Mouse (Mus musculus) embryo, embryonic 11.5 days (tissue): ENCODE data around the gene Nfkbiz.
"Not testable (repeated sequence)": the region's sequence is repeated elsewhere in the genome, so short reads cannot be mapped to it uniquely, and the experiment has no call there.

Experiments used
- DNase-seq: peaks from one replicate; pipeline ENCODE4 v3.0.0-alpha.2; 2012; ENCODE audit warnings: low read depth, low spot score

Nfkbiz gene

DNA sequence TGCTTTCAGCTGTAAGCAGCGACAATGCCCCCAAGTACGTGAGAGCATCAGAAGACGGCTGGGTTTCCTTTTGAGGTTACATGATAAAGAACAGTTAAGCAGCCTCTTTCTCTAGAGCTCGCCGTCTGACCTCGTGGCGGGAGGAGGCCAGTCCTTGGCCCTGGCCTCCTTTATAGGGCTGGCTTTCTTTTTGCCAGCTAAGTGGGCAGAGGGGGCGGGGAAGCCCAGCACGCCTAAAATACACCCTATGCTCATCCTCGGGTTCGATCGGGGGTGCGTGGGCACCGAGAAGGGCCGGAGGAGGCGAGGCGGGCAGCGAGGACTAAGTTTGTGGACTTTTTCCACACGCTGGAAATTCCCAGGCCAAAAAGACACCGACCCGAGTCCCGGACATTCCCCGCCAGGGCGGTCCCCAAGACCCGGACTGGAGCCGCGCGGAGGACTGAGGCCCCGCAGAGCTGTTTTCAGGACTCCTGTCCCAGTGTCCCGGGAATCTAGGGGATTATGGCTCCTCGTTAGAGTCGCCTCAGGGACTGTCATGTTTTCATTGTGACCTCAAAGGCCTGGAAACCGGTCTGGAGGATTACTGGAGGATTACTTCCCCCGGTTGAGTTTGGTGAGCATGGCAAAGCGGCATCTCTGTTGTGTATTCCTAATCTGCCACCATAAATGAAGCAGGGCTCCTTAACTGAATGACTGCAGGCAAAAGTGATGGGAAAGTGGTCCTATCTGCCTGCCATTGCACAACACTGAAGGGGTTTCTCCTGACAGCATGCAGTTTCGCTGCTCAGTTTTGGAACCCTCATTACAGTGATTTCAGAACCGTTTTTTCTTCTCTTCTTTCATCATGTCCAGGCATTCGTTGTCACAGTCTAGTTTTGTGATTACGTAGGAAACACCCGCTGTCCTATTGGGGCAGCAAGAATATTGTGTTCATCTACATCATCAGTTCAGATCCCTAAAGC lies at the start of gene Nfkbiz:
Gene Nfkbiz (minus strand): TSS at position 390 of the 965 bp plus-strand sequence.
- peak; percentile 67 for DNase-seq

DNA sequence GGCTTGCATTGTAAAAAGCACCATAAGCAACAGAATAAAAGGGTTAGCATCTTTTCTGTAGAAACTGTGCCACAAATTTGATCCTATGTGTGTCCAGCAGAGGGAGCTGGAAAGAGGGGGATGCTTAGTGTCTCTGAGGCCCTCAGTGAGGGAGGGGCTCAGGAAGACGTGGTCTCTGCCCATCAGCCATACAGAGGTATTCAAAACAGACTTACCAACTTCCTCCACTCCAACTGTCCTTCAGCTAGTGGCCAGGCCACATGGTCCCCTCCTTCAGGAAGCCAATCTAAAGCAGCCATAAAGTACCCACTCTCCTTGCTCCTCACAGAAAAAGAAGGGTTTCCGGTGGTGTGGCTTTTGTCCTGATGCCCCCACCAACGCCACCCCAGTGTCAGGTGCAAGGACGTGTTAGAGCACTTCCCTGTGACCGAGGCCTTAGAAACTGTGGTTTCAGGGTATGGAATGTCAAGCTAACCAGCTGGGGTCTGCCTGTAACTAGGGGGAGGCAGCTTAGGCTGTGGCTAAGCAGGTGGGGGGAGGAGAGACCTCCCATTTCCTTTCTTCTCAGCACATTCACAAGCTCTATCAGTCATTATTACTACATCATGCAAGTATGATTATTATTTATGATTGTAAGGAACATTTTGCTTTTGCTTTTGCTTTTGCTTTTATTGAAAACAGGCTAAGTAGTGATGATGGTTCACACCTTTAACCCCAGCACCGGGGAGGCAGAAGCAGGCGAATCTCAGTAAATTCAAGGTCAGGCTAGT lies 49.3 kb upstream of the Nfkbiz start:
- DNase-seq: no peak

DNA sequence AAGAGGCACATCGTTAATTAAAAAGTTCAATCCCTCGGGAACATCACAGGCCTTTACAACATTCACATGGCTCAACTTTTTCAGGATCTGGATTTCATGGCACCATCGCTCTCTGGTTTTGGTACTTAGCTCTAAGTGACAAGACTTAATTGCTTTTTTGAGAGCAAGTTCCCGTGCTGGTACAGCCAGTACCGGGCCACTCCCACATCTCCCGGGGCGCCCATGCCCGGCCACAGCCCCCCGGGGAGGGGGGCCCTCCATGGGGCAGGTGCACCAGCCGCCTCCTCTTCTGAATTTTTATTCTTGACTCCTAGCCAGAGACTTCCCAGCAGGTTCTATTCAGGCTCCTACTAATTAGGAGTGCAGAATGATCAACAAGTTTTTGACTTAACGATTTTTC lies 45.5 kb upstream of the Nfkbiz start:
- no peak for DNase-seq

DNA sequence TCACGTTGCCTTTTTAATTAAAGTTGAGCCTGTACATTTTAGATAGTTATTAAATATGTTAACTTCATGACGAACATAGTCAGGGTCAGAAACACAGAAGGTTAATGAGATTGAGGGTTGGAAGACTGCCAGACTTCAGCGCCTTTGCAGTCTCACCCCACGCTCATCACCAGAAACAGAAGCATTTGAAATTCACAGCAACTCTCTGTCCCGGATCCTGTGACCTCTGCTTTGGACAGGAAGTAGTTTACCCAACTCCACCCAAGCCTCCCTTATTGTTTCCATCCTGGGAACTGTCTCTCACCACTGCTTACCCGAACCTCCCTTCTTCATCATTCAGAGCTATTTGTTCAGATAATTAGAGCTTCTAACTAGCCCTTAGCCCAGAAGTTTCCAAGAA lies 37.3 kb upstream of the Nfkbiz start:
- no peak for DNase-seq

DNA sequence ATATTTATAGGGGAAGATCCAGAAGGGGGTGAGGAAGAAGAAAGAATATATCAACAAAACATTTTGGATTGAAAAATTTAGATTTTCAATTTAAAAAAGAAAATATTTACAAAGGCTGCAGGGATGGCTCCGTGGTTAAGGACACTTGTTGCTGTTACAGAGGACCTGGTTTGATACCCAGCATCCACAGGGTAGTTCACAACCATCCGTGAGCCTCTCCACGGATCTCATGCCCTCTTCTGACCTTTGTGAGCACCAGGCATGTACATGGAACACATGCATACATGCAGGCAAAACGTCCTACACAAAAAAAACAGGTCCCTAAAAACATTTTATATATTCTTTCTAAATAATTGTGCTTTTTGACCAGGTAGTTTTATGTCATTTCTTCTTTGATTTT lies 25.1 kb upstream of the Nfkbiz start:
- no peak for DNase-seq

DNA sequence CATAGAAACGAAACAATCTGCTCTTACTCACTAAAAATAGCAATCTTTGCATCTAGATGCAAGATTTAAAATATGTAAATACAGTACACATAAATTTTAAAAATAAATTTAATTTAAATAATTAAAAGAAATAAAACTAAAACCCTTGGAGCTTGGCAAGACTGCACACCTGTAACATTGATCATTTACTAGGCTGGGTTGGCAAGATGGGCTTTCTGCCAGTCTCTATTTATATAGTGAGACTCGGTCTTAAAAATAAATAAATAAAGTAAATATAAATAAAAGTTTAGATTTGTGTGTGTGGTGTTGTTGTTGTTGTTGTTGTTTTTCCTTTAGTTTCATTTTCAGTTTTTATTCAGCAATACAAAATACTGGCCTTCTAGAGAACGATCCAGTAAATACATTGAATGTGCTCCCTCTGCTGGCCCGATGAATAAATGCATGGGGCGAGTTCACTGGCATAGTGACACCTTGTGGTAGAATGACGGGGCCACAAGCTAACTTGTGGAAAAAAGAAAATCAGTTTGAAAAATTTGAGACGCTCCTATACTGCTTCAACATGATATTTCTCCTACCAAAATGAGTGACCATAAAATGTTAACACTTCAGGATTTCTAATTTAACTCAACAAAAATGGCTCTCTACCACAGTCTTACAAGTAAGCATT lies 24.6 kb upstream of the Nfkbiz start:
- DNase-seq: peak; percentile 34

DNA sequence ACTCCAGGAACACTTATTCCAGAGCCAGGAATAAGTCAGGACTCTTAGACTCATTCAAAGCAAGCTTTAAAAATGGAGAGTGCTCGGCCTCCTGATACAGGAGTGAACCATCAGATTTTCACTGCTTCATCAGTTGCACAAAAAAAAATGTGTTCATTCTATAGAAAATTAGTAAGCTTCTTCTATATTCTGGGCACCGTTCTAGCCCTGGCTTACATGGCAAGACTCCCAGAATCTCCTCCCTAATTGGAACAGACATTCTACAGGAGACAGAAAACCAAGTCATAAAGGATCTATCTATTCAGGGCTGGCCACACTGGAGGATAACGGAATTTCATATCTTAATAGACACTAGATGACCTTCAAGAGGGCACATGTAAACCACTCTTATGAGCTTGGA lies 22.4 kb upstream of the Nfkbiz start:
- no peak for DNase-seq

DNA sequence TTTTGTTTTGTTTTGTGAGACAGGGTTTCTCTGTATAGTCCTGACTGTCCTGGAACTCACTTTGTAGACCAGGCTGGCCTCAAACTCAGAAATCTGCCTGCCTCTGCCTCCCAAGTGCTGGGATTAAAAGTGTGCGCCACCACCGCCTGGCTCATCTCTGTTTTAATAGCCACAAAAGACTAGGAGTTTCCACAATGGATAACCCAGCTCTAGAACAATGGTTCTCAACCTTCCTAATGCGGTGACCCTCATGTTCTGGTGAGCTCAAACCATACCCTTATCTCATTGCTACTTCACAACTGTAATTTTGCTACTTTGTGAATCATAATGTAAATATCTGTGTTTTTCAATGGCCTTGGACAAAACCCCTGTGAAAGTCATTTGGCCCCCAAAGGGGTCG lies 20.7 kb upstream of the Nfkbiz start:
- not testable (repeated sequence) for DNase-seq

DNA sequence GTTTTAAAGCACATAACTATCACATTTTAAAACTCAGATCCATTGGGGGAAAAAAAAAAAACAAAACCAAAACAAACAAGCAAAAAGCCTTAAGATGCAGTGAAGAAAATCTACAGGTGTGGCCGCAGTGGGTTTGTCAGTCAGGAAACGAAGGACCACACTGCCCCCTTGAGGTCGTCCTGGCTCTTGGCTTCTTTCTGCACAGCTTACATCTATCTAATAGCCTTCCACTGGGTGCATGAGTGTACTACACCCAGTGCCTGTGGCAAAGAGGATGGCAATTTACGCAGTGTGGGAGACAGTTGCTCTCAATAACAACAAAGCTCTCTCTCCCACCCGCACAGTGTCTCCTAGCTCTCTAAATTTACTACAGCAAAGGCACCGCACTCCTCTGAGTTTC lies 19.8 kb upstream of the Nfkbiz start:
- DNase-seq: peak; percentile 32

DNA sequence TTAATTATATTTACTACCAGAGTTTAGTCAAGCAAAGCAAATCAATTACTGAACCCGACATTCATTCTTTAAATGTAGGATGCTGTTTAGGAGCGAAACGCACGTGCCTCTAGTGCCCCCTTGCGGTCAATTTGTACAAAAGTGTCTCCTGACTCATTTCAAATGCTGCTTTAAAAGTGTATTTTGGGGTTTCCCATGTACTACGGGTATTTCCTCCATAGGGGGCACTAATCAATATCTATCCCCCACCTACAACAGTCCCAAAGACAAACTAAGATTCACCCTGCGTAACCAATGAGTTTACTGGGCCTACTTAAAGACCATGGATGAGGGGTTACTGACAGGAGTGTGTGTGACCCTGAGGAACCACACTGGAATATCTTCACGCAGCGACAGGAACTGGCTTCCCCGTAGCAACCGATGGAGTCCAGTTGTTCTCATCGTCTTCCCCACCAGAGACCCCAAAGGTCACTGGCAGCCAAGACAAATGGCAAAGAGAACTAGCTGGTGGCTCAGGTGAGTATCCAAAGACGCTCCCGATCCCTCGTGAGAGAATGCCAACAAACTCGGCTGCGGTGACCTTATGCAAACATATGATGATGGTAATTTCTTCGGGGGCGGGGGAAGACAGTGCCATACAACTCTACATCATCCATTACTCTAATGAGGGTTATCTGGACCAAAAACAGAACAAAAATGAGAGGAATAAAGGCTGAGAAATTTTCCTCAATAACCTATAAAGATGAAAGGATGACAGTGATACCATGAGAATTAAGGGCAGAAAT lies 14.4 kb upstream of the Nfkbiz start:
- DNase-seq: peak; percentile 75

DNA sequence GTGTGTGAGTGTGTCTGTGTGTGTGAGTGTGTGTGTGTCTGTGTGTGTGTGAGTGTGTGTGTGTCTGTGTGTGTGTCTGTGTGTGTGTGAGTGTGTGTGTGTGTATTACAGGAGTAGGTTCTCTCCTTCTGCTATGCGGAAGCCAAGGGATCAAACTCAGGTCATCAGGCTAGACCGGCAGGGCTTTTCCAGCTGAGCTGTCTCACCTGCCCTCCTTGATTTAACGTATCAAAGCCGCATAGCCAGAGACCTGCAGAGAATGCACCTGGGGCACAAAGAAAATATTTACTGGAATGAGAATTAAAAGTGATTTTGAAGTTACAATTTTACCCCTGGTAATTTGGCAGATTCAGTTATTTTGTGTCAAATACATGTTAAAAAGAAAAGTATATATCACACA lies 13.8 kb upstream of the Nfkbiz start:
- DNase-seq: no peak

DNA sequence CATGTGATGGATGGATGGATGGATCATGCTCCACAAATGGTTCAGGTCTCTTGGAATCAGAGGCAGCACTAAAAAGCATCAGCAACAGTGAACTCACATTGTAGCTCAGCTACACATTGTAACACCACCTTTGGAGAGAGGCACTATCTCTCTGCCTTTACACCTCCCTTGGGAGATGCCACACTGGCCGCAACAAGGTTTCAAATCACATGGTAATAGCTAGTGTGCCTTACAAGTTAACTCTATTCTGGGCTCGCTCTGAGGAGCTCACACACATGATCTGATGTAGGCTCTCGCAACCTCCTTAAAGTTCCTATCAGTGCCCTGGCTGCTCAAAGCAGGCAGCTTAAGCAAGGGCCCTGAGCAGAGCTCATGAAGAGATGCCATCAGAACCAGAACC lies 11.8 kb upstream of the Nfkbiz start:
- DNase-seq: no peak

DNA sequence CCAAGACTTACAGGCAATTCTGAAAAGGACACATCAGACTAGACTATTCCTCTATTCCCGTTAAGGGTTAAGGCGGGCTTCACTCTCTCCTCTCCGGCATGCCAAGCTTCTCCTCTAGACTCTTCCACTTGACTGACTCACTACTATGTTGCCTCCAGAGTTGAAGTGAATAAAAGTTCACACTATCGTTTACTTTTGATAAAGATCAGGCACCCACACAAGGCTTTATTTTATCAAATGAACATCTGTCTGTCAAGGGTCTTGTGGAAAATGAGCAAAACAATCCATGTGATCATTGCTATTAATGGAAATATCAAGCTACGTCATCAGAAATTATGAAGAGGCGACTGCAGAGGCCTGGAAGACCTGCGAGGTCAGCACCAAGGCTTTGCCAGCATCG lies 9.0 kb upstream of the Nfkbiz start:
- no peak for DNase-seq

DNA sequence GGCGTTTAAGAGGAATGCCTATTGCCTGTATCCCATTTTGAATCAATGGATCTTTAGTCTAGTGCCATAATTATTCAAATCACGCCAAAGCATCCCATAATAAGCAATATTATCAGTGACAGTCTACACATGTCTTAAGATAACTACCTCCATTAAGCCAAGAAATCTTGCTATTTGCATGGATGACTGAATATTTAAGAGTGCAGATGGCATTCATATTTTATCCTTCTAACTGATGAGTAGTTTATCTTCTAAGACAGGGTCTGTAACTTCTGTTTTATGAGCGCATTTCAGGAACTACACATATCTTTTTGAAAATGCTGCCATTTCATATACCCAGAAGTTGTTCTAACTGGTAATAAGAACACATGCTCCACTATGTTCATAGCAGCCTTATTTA lies 6.1 kb upstream of the Nfkbiz start:
- no peak for DNase-seq

DNA sequence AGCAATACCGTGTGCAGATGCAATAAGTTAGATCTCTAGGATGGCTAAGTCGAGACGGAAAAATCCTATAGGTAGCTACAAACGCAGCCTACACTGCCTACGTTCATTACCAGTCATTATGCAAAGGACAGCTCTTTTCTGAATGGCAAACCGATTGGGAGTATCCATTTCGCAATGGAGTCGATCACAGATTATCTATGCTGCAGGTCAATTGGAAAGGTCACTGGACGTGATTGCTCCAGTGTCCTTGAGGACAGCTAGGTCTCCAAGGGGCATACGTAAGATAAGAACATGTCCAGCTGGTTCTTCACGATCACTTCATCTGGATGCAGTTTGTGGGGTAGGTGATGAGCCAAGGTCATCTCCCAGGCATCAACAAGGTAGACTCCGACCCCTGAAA lies 5.2 kb upstream of the Nfkbiz start:
- no peak for DNase-seq

DNA sequence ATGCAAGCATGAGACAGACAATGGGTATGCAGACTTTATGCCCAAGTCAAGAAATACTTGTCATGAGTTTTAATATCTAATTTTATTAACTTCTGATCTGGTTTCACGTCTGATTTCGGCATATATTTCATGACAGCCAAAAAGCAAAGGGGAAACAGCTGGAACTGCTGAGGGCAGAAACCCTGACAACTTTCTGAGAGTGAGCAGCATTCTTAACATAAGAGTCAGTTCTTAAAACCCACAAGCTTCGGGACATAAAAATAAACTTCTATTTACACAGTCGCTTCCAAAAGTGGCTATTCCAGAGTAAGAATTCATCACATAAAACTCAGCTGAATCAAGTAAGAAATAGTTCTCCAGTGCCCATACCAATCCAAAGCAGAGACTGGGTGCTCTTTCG lies 4.4 kb upstream of the Nfkbiz start:
- no peak for DNase-seq

DNA sequence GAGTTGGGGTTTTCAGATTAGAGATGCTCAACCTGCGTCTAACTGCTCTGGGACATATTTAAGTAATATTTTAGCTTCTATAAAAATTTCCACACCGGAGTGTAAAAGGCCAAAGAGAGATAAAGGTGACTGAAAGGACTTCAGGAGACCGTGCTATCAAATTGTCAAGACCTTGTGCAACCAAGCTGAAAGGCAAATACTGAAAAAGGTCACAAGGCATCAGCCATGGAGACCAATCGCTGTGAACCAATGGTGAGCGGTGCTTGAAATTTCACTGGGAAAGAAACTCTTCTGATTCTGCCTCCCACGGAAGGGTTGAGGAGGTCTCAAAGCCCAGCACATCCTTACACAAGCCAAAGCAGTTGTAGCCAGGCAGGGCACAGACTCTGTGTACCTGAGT lies 2.8 kb upstream of the Nfkbiz start:
- no peak for DNase-seq

DNA sequence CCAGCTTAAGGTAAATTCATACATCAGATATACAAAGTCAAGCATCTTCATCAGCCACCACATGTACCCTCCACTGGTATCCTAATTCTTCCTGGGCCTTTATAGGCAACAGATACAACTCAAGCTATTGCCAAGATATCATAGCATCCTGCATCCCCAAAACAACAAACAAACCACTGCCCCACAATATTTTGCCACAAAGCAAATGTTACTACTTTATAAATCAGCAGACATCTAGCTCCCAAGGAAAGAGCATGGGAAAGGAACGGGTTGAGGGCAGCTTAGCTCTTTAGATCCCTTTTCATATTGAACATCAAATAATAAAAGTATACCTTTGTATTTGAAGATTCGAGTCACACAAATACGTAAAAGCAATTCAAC lies 580 bp downstream of the Nfkbiz start:
- DNase-seq: no peak

DNA sequence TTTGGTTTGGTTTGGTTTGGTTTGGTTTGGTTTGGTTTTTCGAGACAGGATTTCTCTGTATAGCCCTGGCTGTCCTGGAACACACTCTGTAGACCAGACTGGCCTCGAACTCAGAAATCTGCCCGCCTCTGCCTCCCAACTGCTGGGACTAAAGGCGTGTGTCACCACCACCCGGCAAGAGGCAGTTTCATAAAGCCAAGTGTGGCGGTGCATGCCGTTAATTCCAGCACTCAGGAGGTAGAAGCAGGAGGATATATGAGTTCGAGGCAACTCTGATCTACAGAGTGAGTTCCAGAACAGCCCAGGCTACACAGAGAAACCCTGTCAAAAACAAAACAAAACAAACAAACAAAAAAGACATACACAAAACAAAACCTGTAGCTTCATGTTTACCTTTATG lies 1.0 kb downstream of the Nfkbiz start:
- DNase-seq: not testable (repeated sequence)

DNA sequence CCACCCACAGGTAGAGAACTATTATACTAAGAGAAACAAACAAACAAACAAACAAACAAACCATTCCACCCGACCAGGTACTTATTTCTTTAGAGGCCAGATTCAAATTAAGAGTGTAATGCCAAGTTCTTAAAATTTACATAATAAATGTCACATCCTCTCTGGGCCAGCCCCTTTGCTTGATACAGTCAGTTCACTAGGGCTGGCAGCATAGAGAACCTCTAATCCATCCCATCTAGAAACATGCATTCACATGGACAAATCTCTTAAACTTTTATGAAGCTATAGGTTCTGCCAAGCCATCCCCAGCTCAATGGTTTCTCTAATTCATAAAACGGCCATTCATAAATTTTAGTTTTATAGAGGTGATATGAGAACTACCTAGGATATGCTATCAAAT lies 1.5 kb downstream of the Nfkbiz start:
- DNase-seq: no peak

DNA sequence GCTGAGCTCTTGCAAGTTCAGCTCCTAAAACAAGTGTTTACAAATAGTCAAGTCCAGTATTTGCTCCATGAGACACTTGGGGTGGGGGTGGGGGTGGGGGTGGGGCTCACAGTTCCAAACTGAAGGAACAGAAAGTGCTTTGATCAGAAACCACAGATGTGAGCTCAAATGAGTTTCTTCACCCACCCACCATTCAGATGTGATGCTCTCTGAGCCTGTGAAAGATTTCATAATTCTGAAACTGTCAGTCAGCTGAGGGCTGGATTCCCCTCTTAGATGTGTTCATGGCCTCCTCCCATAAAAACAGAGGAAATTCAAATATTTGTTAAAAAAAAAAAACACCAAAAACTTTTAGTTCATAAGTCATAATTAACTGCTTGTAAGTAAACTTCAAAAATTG lies 2.9 kb downstream of the Nfkbiz start:
- no peak for DNase-seq

DNA sequence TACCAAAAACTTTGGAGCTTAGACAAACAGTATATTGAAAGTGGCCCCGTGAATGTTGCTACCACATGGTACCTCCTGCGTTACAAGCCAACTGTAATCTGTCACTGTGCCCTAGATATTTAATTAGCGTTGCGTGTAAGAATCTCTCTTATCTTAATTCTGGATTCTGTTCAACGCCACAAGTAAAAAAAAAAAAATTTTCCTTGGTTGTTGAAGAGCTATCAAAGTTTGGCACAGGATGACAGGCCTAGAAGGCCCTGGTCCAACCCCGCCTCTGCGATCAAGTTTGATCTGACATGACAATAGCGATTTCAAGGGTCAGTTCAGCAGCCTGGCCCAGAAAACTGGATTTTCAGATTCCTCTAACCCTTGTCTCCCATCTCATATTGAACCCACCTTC lies 6.1 kb downstream of the Nfkbiz start:
- no peak for DNase-seq
